Mouse (Mus musculus): Measurements from ENCODE around the gene Clic1. TPM values are rescaled to one million over a fixed set of nuclear protein-coding genes. Genes with fewer than 3 reads are reported as not detected.

The Clic1 gene
- total and polyA plus RNA-seq, 3 experiments = 114 to 198 (median 160) TPM

DNA sequence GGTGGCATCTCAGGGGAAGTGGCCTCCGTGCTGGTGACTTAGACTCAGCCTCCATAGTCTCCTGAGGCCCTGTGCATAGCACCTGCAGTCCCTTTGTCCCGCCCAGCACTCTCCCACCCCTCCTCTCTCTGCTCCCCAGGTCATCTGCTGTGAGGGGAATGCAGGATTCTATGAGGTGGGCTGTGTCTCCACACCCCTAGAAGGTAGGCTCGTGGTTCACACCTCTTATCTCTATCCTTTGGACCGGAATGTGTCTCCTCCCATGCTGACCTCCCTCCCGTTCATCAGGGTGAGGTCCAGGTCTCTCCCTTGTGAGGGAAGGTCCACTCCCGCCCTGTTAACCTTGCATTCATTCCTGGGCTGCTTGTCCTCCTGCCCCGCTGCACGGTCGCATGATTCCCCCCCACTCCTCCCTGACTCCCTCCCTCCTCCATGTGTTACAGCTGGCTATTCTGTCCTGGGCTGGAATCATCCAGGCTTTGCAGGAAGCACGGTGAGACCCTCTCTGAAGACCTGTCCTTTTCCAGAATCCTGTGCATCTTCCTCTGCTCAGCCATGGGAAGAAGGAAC, 50.5 kb downstream of the Clic1 start:
- no peak overlapping the region for H3K9ac ChIP-seq (ENCODE audit: insufficient read depth, low read depth)
- in situ Hi-C loops (cut with MboI; ENCODE audit: low pct_ligation_motif_present, low pct_unique_long_range_greater_than_20kb, low sequenced_read_pairs) (no loop called here), dilution Hi-C loops (cut with MboI; ENCODE audit: extremely low pct_ligation_motif_present, extremely low pct_unique_long_range_greater_than_20kb, low sequenced_read_pairs) (no loop called here)
- DNase-seq (ENCODE audit: extremely low read depth) = no peak
- no peaks in the 10 kb centered on the region for H3K79me2 ChIP-seq (replicated peaks; ENCODE audit: control insufficient read depth, extremely low read depth, insufficient read depth, poor library complexity, severe bottlenecking)
- no peak overlapping the region for H3K27ac ChIP-seq (ENCODE audit: insufficient read depth, low read depth)
- no peak for TF ChIP-seq ZNF384 (IDR thresholded peaks at IDR 0.05; ENCODE audit: low read depth, low read length)
- TF ChIP-seq MXI1 (IDR thresholded peaks at IDR 0.05; ENCODE audit: low read depth, low read length) = no peak
- TF ChIP-seq MYC (IDR thresholded peaks at IDR 0.05; ENCODE audit: low read depth, low read length) = no peak
- TF ChIP-seq MEF2A (IDR thresholded peaks at IDR 0.05; ENCODE audit: borderline replicate concordance, low read depth, low read length) = no peak
- no peak for TF ChIP-seq USF1 (IDR thresholded peaks at IDR 0.05; ENCODE audit: low read depth, low read length)
- TF ChIP-seq KAT2A (IDR thresholded peaks at IDR 0.05; ENCODE audit: insufficient replicate concordance, low read length) = no peak
- TF ChIP-seq ELF1 (IDR thresholded peaks at IDR 0.05; ENCODE audit: low read depth, low read length) = no peak
- no peak for TF ChIP-seq MAX (IDR thresholded peaks at IDR 0.05; ENCODE audit: low read length)
- TF ChIP-seq NRF1 (IDR thresholded peaks at IDR 0.05; ENCODE audit: low read depth, low read length) = no peak
- no peak for TF ChIP-seq EP300 (IDR thresholded peaks at IDR 0.05; ENCODE audit: low read length)
- TF ChIP-seq GABPA (IDR thresholded peaks at IDR 0.05; ENCODE audit: insufficient replicate concordance, low read depth, low read length) = no peak
- no peak for TF ChIP-seq CHD2 (IDR thresholded peaks at IDR 0.05; ENCODE audit: low read length)
- TF ChIP-seq CTCF (conservative IDR thresholded peaks at IDR 0.05 in 1 of 2, IDR thresholded peaks at IDR 0.05 in 1 of 2; ENCODE audit: low read depth in 2 of 2, low read length in 2 of 2) = no peak
- TF ChIP-seq ETS1 (conservative IDR thresholded peaks at IDR 0.05; ENCODE audit: low read depth, low read length) = no peak
- no peak for TF ChIP-seq TCF12 (IDR thresholded peaks at IDR 0.05; ENCODE audit: low read depth, low read length)
- TF ChIP-seq E2F4 (IDR thresholded peaks at IDR 0.05; ENCODE audit: insufficient replicate concordance, low read depth, low read length) = no peak
- TF ChIP-seq SMC3 (IDR thresholded peaks at IDR 0.05; ENCODE audit: low read depth, low read length) = no peak
- TF ChIP-seq ZC3H11A (IDR thresholded peaks at IDR 0.05; ENCODE audit: low read depth, low read length) = no peak
- TF ChIP-seq HCFC1 (IDR thresholded peaks at IDR 0.05; ENCODE audit: low read depth, low read length) = no peak
- TF ChIP-seq USF2 (conservative IDR thresholded peaks at IDR 0.05; ENCODE audit: low read depth, low read length) = no peak
- H3K4me1 ChIP-seq (ENCODE audit: control insufficient read depth in 1 of 2, insufficient read depth in 2 of 2) = peaks cover 0 to 4% of the 10 kb centered on the region in 2 experiments; a peak in 1 of 4 replicates
- no peaks in the 10 kb centered on the region for H3K27me3 ChIP-seq (replicated peaks)
- H3K4me2 ChIP-seq (ENCODE audit: insufficient read depth, low read depth, poor library complexity, severe bottlenecking) = no peak overlapping the region
- H3K9me3 ChIP-seq (replicated peaks; ENCODE audit: low read length) = no peaks in the 10 kb centered on the region
- peaks cover 58 to 93% of the 10 kb centered on the region in 2 experiments for H3K36me3 ChIP-seq (replicated peaks in 1 of 2; ENCODE audit: control insufficient read depth in 1 of 2, insufficient read depth in 1 of 2, low read length in 1 of 2)
- no peak overlapping the region for H3K4me3 ChIP-seq (replicated peaks in 1 of 3; ENCODE audit: low read depth in 2 of 3, low read length in 2 of 3, poor library complexity in 1 of 3)

DNA sequence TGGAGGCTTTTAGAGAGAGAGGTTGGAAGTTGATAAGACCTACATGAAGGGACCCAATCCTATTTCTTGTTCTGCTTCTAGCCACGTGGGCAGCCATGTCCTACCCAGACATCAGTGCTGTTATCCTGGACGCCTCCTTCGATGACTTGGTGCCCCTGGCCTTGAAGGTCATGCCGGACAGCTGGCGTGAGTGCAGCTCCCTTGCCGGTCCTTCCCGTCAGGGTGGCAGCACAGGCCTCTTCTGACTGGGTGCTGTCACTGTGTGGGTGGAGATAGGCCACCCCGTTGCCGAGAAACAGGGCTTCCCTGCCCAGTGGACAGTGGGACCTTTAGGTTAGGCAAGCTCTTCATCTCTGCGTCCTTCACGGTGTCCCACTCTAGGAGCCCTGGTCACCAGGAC, 51.4 kb downstream of the Clic1 start:
- no peak overlapping the region for H3K4me3 ChIP-seq (replicated peaks in 1 of 3; ENCODE audit: low read depth in 2 of 3, low read length in 2 of 3, poor library complexity in 1 of 3)
- no peaks in the 10 kb centered on the region for H3K27me3 ChIP-seq (replicated peaks)
- dilution Hi-C loops (cut with MboI; ENCODE audit: extremely low pct_ligation_motif_present, extremely low pct_unique_long_range_greater_than_20kb, low sequenced_read_pairs) = no loop called here
- H3K27ac ChIP-seq (ENCODE audit: insufficient read depth, low read depth) = no peak overlapping the region
- no peaks in the 10 kb centered on the region for H3K9me3 ChIP-seq (replicated peaks; ENCODE audit: low read length)
- in situ Hi-C loops (cut with MboI; ENCODE audit: low pct_ligation_motif_present, low pct_unique_long_range_greater_than_20kb, low sequenced_read_pairs) = no loop called here
- no peak overlapping the region for H3K4me2 ChIP-seq (ENCODE audit: insufficient read depth, low read depth, poor library complexity, severe bottlenecking)
- no peak for TF ChIP-seq MAFK (IDR thresholded peaks at IDR 0.05; ENCODE audit: insufficient replicate concordance, low read length)
- DNase-seq (ENCODE audit: extremely low read depth) = no peak
- H3K4me1 ChIP-seq (ENCODE audit: control insufficient read depth in 1 of 2, insufficient read depth in 2 of 2) = peaks cover 0 to 4% of the 10 kb centered on the region in 2 experiments; a peak in 1 of 4 replicates
- H3K36me3 ChIP-seq (replicated peaks in 1 of 2; ENCODE audit: control insufficient read depth in 1 of 2, insufficient read depth in 1 of 2, low read length in 1 of 2) = peaks cover 54 to 87% of the 10 kb centered on the region in 2 experiments
- H3K9ac ChIP-seq (ENCODE audit: insufficient read depth, low read depth) = no peak overlapping the region
- H3K79me2 ChIP-seq (replicated peaks; ENCODE audit: control insufficient read depth, extremely low read depth, insufficient read depth, poor library complexity, severe bottlenecking) = no peaks in the 10 kb centered on the region
